Mouse (Mus musculus) megakaryocyte progenitor cell, adult 5-6 weeks (primary cell): ENCODE measurements around the gene Dnal4. TPM values are rescaled to one million over a fixed set of nuclear protein-coding genes. Genes with fewer than 3 reads are reported as not detected.

Source experiments
- ATAC-seq: replicated peaks from 2 replicates; pipeline ENCODE4 v1.8.0; 2016; ENCODE audit warnings: mild to moderate bottlenecking, moderate TSS enrichment, inconsistent platforms; ENCODE audit not compliant: poor library complexity
- total RNA-seq, 2 experiments: library from RNA; stranded (forward) in 1 of 2; stranded (reverse) in 1 of 2; fragments of 157-497, 149-512 nt in 1 of 2; fragments of 200-1000 nt in 1 of 2; gene quantifications; 2 replicates each; pipeline versions ENCODE4 v1.2.3 to v1.2.4; 2015 to 2017

The Dnal4 gene
- total RNA-seq, 2 experiments from 2014 or later, result 12.5 to 16.2 TPM

GRCm38 (mm10) chr15:79740739-79741138, 36.9 kb downstream of the Dnal4 start:
- peak; percentile 36 for ATAC-seq

- ATAC-seq, result 0 out of 2 replicates have a peak, but pooled peaks have one; percentile 2
These were observed 43.3 kb downstream of the Dnal4 start for GRCm38 (mm10) chr15:79734311-79734710.

- peak; percentile 73 for ATAC-seq
These were observed 44.0 kb downstream of the Dnal4 start for GRCm38 (mm10) chr15:79733640-79734039.

DNA sequence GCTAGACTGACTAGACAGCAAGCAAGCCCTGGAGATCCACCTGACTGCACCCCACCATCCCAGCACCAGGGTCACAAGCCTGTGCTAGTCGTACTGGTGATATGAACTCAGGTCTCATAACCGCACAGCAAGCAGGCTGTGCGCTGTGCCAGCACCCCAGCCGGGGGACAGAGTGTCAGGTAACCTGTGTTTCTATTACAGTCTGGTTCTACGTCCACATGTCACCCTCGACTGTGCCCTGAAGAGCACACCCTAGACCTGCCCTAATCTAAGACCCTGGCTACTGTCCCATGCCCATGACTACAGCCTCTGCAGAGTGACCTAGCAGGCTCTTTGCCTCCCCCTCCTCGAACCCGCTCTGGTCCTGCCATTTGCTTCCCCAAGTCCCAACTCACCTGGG, 44.5 kb downstream of the Dnal4 start:
- ATAC-seq, result no peak

DNA sequence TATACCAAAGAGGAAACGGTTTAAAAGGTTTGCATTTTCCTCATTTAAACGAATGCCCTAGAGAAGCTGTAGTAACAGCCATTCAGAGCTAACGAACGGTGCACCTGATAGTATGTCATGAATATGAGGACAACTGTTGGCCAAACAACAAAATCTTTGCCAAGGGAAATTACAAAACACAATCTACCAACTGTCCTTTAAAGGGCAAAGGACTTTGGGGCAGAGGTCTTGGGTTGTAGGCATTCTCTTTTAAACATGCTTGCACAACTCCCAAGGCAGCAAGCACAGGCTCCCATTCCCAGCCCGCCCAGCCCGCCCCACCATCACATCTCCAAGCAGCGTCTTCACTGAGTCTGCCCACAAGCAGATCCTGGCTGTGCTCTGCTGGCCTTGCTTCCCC, 46.1 kb downstream of the Dnal4 start:
- peak; percentile 33; the same call in 1 of the 2 replicates for ATAC-seq

DNA sequence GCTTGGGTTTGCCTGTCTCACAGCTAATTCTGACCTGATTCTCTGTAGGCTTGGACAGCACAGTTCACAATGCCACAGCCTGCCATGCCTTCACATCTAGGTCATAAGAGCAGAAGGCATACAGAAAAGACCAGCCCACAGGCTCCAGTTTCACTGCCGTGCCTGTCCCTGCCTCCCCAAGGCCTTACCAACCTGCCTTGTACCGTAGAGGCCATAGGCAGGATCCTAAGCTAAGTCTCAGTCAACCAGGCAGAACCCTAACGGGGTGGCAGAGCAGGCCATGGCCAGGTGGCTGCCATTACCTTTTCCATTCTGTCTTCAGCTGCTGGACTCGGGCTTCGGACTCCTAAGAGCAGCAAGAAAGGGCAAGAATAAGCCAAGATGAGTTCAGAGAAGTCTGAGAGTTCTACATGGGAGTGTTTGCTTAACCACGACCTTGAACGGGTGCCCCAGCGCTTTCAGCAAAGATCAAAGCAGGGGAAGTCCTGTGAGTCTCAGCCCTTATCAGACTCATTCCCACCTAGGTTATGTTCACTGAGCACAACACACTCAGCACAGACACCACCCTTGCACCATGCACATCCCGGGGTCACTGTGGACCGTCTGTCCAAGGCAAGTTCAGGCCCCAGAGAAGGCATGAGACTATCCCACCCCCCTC, 48.8 kb downstream of the Dnal4 start:
- ATAC-seq, result no peak

DNA sequence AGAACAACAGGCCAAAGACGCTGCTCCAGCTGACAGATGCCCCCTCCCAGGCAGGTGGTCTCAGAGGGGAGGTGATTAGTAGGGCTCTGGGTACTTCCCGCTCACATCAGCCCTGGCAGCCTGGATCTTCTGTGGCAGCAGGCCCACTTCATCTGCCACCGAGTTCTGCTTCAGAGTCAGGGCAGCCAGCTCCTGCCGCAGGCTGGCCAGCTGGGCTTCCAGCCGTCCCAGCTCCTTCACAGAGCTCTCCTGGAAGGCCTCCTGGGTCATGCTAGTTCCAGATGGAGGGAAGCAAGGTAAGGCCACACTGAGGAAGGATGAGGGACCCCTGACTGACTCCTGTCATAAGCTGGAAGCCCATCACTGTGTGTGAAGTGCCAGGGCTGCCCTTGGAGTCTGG, 49.3 kb downstream of the Dnal4 start:
- ATAC-seq, result no peak

DNA sequence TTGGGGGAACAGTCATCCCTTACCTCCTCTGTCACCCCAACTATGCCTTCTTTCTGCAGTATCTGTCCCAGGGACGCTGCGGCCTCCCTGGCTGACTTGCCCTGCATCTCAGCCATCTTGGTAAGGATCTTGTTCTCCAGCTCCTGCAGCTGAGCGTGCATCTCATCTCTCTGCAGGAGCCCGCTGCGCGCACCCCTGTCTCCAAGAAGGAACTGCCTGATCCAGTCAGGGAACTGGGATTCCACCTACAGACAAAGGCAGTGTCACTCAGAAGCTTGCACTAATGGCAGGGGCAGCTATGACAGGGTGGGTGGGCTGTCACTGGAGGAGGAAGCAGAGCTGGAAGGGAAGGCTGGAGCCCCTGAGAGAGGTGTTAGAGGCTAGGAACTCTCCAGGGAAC, 49.8 kb downstream of the Dnal4 start:
- no peak for ATAC-seq

GRCm38 (mm10) chr15:79725190-79725789, 52.4 kb downstream of the Dnal4 start:
- no peak for ATAC-seq

DNA sequence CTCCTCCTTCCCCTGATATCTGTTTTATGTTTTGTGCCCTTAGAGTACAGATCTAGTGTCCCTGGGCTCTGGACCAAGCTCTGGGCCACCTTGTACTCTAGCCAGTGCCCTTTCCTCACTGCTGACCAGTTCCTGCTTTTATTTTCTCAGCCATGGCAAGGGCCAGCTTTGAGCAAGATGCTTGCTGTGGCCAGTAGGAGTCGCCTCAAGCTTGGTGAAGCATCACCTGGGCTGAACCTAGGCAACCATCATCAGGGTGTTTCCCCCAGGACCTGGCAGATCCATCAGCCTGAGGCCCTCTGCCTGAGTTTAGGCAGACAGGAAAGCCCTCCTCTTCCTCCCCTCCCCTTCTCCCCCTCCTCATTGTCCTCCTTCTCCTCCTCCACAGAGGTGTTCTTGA, 54.2 kb downstream of the Dnal4 start:
- peak; percentile 63 for ATAC-seq

- ATAC-seq, result peak; percentile 40; the same call in 1 of the 2 replicates
These were observed 56.9 kb downstream of the Dnal4 start for GRCm38 (mm10) chr15:79720796-79721195.

GRCm38 (mm10) chr15:79720267-79720666, 57.4 kb downstream of the Dnal4 start:
- ATAC-seq, result no peak

GRCm38 (mm10) chr15:79716710-79717109, 60.9 kb downstream of the Dnal4 start:
- no peak for ATAC-seq

DNA sequence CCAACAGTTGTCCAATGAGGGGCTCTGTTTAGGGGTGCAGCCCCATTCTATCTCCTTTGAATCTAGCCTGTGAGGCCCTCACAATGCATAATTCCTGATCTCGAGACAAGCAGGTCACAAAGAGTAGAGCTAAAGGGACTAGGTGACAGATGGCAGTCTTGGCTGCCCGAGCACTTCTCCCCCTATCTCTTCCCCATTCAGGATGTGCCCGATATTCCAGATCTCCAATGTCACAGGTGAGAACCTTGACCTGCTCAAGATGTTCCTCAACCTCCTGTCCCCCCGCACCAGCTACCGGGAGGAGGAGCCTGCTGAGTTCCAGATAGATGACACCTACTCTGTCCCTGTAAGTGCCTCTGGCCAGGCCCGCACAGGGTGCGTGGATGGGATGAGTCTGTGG, 62.0 kb downstream of the Dnal4 start:
- ATAC-seq, result no peak

Other genes starting within 250 kb of the Dnal4 start
- gene Ddx17, start 231.1 kb downstream of the Dnal4 start, total RNA-seq (2015), result 87.0 and 97.1 TPM in 2 replicates
- gene Ddx17, start 231.1 kb downstream of the Dnal4 start, total RNA-seq (2017), result 129 and 165 TPM in 2 replicates
- gene Dmc1, start 172.7 kb downstream of the Dnal4 start, total RNA-seq (2015), result 3.4 and 3.5 TPM in 2 replicates
- gene Dmc1, start 172.7 kb downstream of the Dnal4 start, total RNA-seq (2017), result 2.9 and 4.0 TPM in 2 replicates
- gene Fam227a, start 118.9 kb downstream of the Dnal4 start, total RNA-seq (2015), result 0.61 and 1.5 TPM in 2 replicates
- gene Fam227a, start 118.9 kb downstream of the Dnal4 start, total RNA-seq (2017), result 0.92 and 1.4 TPM in 2 replicates
- 13.8 and 19.0 TPM in 2 replicates for gene Cby1, start 118.7 kb downstream of the Dnal4 start, total RNA-seq (2015)
- gene Cby1, start 118.7 kb downstream of the Dnal4 start, total RNA-seq (2017), result 47.9 and 65.2 TPM in 2 replicates
- 197 and 207 TPM in 2 replicates for gene Tomm22, start 107.0 kb downstream of the Dnal4 start, total RNA-seq (2015)
- 85.1 and 112 TPM in 2 replicates for gene Tomm22, start 107.0 kb downstream of the Dnal4 start, total RNA-seq (2017)
- gene Josd1, start 89.9 kb downstream of the Dnal4 start, total RNA-seq (2015), result 16.0 and 18.9 TPM in 2 replicates
- gene Josd1, start 89.9 kb downstream of the Dnal4 start, total RNA-seq (2017), result 25.1 and 26.2 TPM in 2 replicates
- 31.0 and 34.5 TPM in 2 replicates for gene Gtpbp1, start 87.0 kb downstream of the Dnal4 start, total RNA-seq (2015)
- gene Gtpbp1, start 87.0 kb downstream of the Dnal4 start, total RNA-seq (2017), result 48.2 and 58.6 TPM in 2 replicates
- gene Sun2, start 35.3 kb downstream of the Dnal4 start, total RNA-seq (2015), result 83.4 and 84.0 TPM in 2 replicates
- 225 and 233 TPM in 2 replicates for gene Sun2, start 35.3 kb downstream of the Dnal4 start, total RNA-seq (2017)
- 0.15 and 0.20 TPM in 2 replicates for gene Nptxr, start 26.9 kb upstream of the Dnal4 start, total RNA-seq (2015)
- gene Nptxr, start 26.9 kb upstream of the Dnal4 start, total RNA-seq (2017), result 0.14 and 0.17 TPM in 2 replicates
- gene Npcd, start 56.4 kb upstream of the Dnal4 start, total RNA-seq (2015), result 0.51 TPM in 1 of 2 replicates, not detected in the other
- gene Npcd, start 56.4 kb upstream of the Dnal4 start, total RNA-seq (2017), result 0.34 TPM in 1 of 2 replicates, not detected in the other
- gene Cbx6, start 56.8 kb upstream of the Dnal4 start, total RNA-seq (2015), result 5.9 and 6.1 TPM in 2 replicates
- 7.5 and 11.5 TPM in 2 replicates for gene Cbx6, start 56.8 kb upstream of the Dnal4 start, total RNA-seq (2017)
- gene Apobec3, start 113.8 kb upstream of the Dnal4 start, total RNA-seq (2015), result 167 and 177 TPM in 2 replicates
- 159 and 166 TPM in 2 replicates for gene Apobec3, start 113.8 kb upstream of the Dnal4 start, total RNA-seq (2017)
- gene Cbx7, start 193.3 kb upstream of the Dnal4 start, total RNA-seq (2015), result 3.3 TPM in 2 replicates
- gene Cbx7, start 193.3 kb upstream of the Dnal4 start, total RNA-seq (2017), result 1.7 and 2.1 TPM in 2 replicates
- gene Pdgfb, start 237.1 kb upstream of the Dnal4 start, total RNA-seq (2015), result not detected in 2 replicates
- gene Pdgfb, start 237.1 kb upstream of the Dnal4 start, total RNA-seq (2017), result 0.17 TPM in 1 of 2 replicates, not detected in the other